Mouse (Mus musculus) adrenal gland, adult (tissue): Measurements from ENCODE around the gene Trpc4ap.
A peak's percentile ranks its signal among the peaks of the same experiment; 100 is the strongest.
"Not testable (repeated sequence)": the region's sequence is repeated elsewhere in the genome, so short reads cannot be mapped to it uniquely, and the experiment has no call there.

ENCODE experiments used
- DNase-seq, 2 experiments: peaks; one replicate each; pipeline ENCODE4 v3.0.0; 2022 to 2023; ENCODE audit warnings: low spot score in 1 of 2; ENCODE audit not compliant: inconsistent age in 2 of 2

The Trpc4ap gene

DNA sequence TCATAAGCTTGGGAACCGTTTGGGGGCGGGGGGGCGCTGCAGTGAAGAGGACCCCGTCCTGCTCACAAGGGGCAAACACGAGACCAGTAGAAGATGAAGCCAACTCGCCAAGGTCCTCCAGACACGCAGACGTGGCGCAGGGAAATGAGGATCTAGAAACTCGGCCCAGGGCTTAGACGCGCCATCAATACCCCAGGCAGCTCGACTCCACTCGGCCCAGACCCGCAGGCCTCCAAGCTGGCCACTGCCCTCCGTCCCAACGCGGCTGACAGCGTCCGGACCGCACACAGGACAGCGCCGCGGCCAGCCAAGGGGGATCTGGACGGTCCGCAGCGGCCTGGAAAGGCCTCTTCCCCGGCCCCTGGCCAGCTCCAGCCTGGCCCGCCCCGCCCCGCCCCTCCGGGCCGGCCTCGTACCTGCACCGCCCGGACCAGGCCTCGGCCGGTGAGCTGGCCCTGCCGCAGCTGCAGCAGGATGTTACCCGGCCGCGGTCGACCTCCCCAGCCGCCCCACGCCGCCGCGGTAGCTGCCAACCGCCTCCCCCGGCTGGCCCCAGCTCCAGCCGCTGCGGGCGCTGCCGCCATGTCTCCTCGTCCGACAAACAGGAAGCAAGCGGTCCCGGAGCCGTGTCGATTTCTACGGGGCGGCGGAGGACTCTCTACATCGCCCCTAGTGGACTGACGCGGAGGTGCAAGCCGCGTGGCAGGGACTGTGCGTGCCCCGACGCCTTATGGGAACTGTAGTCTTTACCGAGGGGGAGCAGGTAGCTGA, at the start of gene Trpc4ap:
Trpc4ap (minus strand) TSS at position 662 of the 771 bp plus-strand sequence.
- DNase-seq: peak; percentile 96 to 99

DNA sequence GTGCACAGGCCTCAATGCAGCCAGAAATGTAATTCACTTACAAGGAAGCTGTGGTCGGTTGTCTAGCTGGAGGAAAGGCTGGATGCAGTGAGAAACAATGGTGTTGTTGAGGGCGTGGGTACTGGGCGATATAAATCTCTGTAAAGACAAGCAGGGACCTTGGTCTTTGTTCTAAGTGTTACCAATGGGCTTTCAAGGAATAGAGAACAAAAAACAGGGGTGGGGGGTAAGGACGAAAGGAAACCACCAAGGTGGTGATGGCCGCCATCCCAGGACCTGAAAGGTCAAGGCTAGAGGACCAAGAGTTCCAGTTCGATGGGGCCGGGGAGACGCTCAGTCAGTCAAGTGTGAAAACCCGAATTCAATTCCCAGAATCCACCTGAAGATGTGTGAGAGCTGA, 45.6 kb upstream of the Trpc4ap start:
- peak; percentile 44 to 75 for DNase-seq

DNA sequence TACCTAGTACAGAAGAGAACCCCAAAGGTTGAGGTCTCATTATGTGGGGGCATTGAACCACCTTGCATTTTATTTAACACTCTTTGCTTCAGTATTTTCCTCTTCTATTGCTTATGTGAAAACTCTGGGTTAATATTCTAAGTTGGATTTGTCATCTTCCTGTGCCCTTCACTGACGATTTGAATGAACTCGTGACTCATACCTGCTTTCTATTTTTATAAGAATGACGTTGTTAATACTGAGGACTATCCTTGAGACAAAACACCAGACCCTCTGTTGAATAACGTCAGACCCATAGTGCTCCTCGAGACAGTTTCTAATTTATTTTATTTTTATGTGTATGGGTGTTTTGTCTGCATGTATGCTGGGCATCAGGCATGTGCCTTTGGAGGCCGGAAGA, 44.8 kb upstream of the Trpc4ap start:
- peak in 1 of 2 experiments; percentile 73 for DNase-seq

DNA sequence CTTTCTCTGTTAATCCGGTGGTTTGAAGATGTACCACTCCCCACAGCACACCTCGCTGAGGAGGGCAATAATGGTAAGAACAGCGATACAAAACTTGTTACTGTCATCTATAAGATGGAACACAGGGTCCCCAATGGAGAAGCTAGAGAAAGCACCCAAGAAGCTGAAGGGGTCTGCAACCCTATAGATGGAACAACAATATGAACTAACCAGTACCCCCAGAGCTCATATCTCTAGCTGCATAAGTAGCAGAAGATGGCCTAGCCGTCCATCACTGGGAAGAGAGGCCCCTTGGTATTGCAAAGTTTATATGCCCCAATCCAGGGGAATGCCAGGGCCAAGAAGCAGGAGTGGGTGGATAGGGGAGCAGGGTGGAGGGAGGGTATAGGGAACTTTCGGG, 43.6 kb upstream of the Trpc4ap start, which contains the start of gene Gm17581:
Gm17581 (minus strand) TSS at position 101 of the 400 bp plus-strand sequence.
- not testable (repeated sequence) for DNase-seq

DNA sequence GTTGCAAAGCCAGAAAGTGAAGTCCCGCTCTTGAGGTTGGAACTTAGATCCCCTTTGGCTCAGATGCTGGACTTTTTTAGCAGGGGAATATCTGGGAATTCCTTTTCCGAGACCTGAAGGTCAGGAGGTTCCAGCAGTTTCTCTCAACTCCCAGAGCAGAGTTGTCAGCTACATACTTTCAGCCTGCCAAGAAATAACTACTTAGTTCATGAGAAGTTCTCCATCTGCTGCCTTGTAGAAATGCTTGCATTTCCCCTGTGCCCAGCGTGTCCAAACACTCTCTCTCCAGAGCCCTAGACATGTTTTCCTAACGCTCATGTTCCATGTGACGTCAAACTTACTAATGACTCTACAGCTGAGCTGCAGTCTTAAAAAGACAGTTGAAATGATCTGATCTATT, 42.9 kb upstream of the Trpc4ap start:
- DNase-seq: peak in 1 of 2 experiments; percentile 43

DNA sequence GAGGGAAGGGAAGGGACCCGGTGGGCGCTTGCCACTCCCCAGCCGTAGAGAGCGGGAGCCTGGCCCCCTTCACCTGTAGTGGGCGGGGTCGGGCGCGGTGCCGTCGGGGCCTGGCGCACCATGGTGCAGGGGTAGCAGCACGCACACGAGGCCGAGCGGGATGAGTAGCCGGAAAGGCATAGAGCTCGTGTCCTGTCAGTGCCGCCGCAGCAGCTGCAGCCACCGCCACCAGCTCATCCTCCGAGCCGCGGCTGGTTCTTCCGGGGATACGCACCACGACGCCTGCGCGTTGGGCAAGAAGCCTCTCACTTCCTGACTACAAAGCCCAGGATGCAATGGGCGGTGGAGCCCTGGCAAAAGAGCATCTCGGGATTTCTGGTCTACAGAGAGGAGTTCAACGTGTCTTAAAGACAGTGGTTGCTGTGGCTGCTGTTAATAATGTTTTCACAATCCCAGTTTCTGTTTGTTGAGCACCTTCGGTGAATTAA, 37.0 kb upstream of the Trpc4ap start, which contains the start of gene Edem2:
Edem2 (minus strand) TSS at position 318 of the 488 bp plus-strand sequence.
- DNase-seq: peak; percentile 93 to 96

DNA sequence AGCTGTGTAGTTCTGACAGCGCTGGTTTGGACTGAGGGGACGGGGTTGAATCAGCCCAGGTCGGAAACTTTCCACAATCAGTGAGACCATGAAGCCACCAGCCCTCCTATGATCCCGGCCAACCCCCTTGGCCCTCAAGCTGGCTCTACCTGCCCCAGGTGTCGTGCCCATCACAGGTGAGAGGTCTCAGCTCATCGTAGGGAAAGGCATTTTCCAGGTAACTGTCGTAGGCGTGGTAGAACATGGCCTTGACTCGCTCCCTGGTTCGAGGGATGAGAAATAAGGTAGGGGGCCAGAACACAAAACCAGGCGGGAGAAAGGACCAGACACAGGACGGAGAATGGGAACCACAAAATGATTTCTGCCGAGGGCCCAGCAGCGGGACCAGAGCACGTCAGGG, 36.6 kb upstream of the Trpc4ap start:
- no peak for DNase-seq

DNA sequence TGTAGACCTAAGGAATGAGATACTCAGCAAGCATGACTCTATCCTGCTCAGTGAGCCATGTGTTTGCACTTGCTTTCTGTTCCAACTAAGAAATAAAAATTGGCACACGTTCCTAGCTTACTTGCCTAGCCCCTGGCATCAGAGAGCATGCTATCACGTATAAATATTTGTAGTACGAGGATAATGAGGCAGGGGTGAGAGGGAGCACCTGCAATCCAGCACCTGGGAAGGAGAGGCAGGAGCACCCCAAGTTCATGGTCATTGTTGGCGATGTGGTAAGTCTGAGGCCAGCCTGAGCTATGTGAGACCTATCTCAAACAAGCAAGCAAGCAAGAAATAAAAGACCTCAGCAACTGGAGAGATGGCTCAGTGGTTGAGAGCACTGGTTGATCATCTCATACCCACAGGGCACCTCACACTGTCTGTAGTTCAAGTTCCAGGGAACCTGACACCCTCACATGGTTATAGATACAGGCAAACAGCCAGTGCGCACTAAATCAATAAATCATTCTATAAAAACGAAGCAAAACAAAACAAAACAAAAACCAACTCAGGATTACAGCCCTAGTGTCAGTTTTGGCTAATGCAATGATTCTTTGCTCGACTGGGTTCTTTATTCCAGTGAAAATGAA, 35.7 kb upstream of the Trpc4ap start:
- no peak for DNase-seq

DNA sequence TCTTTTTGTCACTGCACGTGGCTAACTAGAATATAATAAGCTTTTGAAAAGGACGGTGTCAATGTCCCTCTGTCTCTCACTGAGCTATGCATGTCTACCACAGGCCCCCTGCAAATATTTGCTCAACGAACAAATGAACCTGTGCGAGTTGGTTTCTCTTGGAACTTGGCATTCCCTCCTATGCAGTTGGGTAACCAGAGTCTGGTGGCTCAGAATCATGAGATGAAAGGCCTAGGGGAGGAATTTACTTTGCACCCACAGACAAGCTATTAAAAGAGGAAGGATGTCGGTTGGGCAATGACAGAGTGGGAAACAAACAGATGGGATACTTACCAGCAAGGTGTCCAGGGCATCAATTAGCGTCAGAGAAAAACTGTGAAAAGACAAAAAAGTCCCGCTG, 34.1 kb upstream of the Trpc4ap start:
- DNase-seq: no peak

DNA sequence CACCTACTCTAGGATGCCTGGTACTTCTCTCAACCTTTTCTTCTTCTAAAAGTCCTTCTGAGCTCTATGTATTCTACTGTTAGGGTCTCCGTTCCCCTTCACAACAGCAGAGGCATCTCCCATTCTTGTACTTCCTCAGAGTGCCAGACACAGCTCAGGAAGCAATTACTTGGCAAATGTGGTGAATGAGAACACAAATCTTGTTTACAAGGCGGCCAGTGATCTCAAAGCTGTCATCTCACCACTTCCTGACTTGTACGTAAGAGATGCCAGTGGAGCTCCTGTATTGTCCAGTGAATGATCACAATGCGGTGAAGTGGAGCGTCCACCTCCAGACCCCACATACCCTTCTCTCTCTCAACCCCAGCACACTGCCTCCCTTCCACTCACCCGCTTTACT, 32.3 kb upstream of the Trpc4ap start:
- no peak for DNase-seq

DNA sequence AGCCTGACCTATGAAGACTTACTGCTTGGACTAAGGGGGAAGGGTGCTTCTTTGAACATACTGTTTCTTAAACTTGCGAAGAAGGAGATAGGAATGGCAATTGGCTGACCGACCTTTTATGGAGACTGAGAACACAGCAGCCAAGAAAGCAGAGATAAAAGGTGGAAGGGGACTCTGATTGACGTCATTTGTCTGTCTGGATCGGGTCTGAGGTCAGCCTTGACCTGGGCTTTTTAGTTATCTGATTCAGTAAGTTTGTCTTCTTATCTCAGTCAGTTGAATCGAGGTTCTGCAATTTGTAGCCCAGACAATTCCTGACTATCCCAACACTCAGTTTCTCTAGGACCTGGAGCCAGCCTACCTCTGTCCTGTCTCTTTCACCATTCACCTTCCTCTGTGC, 31.9 kb upstream of the Trpc4ap start:
- DNase-seq: peak; percentile 61 to 69

DNA sequence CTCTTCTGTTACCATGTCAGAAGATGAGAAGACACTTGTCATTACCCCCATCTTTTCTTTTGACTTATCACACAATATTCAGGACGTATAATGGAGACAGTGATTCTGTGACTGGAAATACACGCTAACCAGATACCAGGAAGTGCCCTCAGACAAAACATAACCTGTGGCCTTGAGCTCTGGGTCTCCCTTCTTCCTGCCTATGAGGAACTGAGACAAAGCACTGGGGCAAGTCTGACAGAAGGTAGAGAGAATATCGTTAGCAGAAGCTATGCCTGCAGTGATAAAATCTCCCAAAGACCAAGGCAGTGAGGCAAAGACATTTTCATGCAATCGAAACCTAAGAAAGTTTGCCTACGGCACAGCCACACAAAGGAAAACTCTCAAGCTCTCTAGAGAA, 28.4 kb upstream of the Trpc4ap start:
- DNase-seq: no peak

DNA sequence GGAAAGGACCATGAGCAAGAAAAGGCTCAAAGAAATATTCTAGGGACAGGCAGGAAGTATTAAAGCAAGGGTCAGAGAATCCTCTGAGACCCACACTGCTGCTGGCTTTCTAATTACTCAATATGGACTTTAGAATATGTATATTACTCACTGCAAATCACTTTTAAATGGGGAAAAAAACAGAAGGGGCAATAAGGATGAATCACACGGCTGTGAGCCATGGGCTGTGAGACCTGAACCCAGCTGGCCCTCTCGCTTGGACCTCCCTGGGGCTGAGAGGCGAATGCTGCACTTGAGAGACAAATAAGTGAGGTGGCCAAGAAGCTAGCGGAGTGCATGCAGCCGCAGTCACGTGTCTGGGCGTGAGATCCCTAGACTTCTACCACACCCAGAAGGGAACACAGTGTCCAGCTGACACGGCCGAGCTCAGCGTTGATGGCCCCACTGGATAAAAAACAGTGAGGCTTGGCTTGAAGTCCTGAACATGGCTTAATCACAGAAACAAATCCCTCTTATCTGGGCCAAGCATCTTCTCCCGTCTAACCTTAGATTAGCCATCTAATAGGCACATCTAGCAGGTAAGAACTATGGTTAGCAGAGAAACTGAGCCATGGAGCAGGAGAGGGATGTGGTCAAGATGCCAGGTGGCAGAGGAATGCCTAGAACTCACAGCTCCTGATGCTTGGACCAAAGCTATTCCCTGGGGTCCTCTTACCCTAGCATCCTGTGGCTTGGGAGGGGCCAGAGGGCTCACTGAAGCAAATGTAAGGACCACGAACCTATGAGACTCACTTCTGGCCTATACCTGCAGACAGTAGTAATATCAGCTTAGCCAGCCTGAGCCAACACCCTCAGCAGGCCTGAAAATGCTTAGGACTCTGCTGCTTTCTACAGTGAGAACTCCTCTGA, 25.2 kb upstream of the Trpc4ap start:
- no peak for DNase-seq

DNA sequence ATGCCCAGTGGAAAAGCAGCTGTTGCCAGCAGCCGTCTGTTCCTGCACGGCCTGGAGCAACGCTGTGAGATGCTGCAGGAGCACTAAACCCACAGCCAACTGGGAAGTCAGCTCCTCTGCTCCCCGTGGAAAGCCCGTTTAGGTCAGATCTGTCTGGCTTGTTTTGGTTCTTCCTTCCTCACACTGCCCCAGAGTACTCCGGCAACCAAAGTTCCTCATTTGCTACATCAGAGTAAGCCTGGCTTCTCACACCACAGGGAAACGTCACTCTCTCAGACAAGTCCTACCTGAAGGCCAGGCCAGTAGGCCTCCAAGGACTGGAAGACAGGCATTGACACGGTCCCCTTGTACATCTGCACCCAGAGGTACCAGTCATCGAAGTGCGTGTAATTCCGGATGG, 18.4 kb upstream of the Trpc4ap start:
- DNase-seq: no peak

DNA sequence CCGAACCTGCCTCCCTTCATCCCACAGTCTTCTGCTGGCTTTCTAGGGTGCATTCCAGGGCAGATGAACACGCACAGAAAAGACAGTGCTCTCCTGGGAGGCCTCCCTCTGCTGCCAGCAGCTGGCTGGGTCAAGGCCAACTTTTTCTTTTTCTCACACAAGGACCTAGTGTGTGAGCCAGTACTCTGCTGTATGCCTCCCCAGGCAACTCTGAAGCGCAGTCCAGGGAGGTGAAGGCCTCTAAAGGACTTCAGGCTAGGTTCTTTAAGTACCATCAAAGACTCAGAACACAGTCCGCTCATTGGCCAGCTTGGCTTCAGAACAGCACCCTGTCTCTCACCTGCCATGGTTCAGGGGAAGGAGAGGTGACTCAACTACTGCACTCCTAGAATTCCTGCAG, 15.1 kb upstream of the Trpc4ap start:
- DNase-seq: peak; percentile 75 to 94

DNA sequence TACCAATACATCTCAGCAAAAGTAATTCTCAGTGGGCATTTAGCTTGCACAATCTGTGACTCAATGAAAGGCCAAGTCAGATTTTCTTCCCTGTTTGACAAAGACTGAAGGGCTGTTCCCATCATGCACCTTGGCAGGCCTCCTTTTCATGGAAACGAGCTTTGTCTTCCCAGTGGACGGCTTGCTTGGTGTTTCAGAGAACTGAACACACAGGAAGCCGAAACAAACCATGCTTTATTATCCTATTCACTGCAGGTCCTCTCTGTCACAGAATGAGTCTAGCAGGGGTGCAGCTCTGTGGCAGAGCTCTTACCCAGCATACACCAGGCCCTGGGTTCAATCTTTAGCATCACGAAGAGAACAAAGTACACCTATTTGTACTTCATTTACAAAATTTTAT, 11.4 kb upstream of the Trpc4ap start:
- DNase-seq: peak in 1 of 2 experiments; percentile 76

DNA sequence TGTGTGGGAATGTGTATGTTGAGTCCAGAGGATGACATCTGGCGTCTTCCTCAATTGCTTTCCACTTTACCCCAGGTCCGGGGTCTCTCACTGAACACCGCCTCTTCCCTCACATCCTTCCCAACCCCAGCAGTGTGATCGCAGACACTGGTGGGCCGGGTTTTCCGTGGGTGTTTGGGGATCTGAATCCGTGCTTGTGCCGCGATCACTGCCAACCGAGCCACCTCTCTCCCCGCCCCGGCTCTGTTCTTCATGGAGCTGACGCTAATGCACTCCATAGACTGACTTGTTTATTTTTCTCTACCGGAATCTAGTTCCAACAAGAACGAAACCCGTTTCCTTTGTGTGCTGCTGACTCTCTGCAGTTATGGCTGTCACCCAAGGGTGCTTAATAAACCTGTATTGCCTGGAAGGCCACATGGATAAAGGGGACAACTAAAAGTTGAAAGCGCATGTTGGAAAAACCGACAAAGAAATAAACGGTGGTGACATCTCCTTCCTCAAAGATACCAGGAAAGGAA, 9.3 kb upstream of the Trpc4ap start:
- no peak for DNase-seq

DNA sequence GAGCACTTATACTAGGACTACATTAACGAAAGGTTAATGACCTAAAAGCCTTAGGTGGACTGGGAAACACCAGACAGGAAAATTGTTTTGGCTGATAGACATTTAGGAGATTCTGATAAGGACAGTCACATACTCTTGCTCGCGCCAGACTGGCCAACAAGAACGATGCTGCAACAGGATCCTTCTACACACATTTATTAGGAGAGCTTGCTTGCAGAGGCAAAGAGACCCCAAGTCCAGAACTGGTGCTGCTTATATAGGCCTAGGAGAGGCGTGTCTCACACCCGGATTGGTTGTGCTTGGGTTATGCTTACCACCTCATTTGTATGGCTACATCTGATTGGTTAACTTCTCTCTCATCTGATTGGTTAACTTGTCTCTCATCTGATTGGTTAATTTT, 6.3 kb upstream of the Trpc4ap start:
- not testable (repeated sequence) for DNase-seq

DNA sequence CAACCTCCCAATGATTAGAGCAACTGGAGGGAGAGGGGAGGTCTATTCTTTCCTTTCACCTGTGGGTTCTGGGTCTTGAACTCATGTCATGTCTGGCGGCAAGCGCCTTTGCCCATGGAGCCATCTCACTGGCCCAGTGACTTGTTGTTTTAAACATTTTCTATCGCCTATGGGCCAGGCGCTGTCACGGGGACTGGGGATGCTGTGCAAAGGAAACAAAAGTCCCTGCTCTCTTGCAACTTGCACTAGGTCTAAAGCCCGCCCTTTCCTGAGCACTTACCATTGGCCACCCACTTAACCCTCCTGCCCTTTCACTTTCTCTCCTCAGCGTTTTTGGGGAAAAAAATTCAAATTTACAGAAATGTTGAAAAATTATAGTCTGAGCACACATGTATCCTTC, 4.7 kb upstream of the Trpc4ap start:
- DNase-seq: no peak

DNA sequence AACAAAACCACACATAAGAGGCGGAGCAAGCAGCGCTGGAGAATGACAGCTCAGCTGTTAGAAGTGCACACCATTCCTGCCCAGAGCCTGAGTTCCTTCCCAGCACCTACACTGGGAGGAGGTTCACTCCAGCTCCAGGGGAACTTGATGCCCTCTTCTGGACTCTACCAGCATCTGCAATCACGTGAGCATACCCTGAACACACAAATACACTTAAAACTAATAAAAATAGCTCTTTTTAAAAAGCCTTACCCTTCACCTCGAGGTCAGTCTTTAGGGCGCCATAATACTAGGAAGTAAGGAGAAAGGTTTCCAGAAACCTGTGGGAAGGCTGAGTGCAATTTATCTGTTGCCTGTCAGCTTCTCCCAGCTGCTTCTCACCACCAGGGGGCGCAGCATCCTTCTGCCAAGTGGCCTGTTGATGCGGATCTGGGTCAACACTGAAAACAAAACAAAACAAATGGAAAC, 3.9 kb upstream of the Trpc4ap start:
- peak; percentile 86 to 97 for DNase-seq

DNA sequence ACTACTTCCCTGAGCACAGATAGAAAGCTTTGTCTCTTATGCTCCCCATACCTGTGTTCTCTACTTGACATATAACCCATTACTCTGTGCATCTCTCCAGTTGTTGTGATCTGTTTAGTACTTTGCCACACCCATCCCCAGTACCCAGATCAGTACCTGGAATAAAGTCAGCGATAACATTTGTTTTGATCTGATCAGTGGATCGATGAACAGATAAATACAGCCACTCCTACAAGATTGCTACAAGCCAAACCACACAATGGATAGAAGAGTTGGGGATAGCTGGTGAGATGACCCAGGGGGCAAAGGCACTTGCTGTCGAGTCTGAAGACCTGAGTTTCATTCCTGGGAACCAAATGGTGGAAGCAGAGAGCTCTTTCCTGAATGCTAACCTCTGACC, 3.1 kb upstream of the Trpc4ap start:
- no peak for DNase-seq
